Mouse (Mus musculus) CD8-positive naive resting alpha-beta T cell, adult 2 months (primary cell): Measurements from ENCODE around the gene Fam83d.

Experiments used
- DNase-seq, 2 experiments: peaks; one replicate each; pipeline ENCODE4 v3.0.0; 2022; ENCODE audit warnings: low read depth in 2 of 2, low spot score in 2 of 2

Fam83d gene

GRCm38 (mm10) chr2:158800788-158801187 is 32.9 kb downstream of the Fam83d start:
- DNase-seq = no peak

DNA sequence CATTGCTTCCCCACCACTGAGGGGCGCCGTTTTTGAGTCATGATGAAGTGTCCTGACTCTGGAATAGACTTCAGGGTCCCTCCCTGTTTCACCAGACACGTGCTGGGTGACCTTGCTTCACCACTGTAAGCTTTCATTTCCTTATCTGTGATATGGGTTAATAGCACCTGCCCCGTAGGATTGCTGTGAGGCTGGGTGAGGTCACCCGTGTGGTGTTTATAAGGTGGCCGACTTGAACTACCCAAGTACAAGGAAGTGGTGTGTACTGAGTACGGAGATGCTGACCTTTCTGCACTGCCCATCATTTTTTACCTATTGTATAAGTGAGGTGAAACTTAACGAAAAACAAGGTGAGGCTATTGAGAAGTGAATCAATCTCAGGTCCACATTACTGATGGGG is 35.7 kb downstream of the Fam83d start:
- DNase-seq = no peak

GRCm38 (mm10) chr2:158815686-158816085 is 47.8 kb downstream of the Fam83d start:
- DNase-seq = no peak

- no peak for DNase-seq
These were observed 48.3 kb downstream of the Fam83d start for GRCm38 (mm10) chr2:158816239-158816638.

DNA sequence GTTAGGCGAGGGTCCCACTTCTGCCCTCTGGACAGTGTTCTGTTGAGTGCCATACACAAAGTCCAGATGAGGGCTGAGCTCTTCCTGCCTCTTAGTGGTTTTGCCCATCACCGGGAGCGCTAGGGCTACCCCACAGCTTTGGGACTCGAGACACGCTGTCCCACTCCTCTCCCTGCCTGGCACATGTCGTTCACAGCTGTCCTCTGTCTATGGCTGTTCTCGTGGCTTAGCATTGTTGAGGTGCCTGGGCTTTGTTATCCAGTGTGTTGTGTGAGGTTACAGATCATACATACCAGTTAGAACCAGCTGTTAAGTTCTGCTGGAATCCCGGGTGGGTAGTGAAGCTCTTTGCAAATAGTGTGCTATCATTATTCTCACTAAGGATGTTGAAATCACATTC is 49.8 kb downstream of the Fam83d start:
- DNase-seq = no peak

DNA sequence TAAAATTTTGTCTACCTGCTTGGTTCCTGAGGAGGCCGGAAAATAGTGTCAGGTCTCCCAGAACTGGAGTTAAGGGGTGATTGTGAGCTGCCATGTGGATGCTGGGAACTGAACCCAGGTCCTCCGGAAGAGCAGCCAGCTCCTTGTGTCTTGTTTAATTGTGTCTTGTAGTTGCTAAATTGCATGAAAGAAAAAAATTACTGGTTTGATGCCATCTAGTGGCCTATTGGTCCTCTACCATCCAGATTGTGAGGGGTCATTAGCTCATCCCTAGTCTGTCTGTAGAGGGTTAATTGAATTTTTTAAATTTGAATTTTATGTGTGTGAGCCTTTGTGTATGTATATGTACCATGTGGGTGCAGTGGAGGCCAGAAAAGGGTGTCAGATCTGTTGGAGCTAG is 60.2 kb downstream of the Fam83d start:
- no peak for DNase-seq

- DNase-seq = no peak
These were observed 61.9 kb downstream of the Fam83d start for GRCm38 (mm10) chr2:158829746-158830145.

DNA sequence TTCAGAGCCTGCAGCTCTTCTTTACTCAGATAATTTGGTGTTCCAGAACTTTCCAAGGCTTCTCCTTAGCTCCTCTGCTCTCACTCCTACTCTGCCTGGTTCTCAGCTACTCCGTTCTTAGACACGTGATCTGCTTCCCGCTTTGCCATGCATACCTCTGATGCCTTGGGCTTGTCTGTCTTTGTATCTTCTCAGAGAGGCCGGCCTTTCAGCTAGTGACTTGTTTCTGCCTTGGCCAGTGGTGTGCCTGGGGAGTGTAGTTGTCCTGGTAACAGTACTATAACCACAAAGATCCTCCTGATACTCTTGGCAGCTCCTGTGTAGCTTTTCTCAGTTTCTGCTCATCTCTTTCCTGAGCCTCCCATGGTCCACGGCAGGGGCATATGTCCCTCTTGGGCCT is 65.3 kb downstream of the Fam83d start:
- DNase-seq = no peak

DNA sequence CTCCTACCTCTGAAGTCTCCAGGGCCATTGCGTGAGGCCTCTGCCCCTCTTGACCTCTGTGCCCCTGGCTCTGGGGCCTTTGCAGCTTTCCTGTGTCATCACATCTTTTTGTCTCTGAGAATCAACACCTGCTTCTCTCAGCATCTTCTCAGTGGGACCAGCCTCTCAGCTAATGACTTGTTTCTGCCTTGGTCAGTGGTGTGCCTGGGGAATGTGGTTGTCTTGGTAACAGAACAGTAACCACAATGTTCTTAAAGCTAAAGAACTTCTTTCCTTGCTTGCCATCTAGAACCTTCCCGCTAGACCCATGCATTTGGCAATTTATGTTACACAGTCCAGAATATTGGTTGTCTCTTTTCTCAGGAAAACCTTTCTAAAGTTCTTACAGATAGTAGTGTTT is 65.8 kb downstream of the Fam83d start:
- no peak for DNase-seq
